Mouse (Mus musculus) liver, embryonic 14.5 days (tissue): ENCODE data around the gene Gm10282.

Source experiments
- CTCF ChIP-seq: IDR thresholded peaks from 2 replicates; pipeline ENCODE4 v1.5.1; 2016; ENCODE audit warnings: antibody characterized with exemption, low read depth, control low read depth
- EP300 ChIP-seq: IDR thresholded peaks from 2 replicates; pipeline ENCODE4 v1.6.1; 2016; ENCODE audit warnings: antibody characterized with exemption, low read depth

DNA sequence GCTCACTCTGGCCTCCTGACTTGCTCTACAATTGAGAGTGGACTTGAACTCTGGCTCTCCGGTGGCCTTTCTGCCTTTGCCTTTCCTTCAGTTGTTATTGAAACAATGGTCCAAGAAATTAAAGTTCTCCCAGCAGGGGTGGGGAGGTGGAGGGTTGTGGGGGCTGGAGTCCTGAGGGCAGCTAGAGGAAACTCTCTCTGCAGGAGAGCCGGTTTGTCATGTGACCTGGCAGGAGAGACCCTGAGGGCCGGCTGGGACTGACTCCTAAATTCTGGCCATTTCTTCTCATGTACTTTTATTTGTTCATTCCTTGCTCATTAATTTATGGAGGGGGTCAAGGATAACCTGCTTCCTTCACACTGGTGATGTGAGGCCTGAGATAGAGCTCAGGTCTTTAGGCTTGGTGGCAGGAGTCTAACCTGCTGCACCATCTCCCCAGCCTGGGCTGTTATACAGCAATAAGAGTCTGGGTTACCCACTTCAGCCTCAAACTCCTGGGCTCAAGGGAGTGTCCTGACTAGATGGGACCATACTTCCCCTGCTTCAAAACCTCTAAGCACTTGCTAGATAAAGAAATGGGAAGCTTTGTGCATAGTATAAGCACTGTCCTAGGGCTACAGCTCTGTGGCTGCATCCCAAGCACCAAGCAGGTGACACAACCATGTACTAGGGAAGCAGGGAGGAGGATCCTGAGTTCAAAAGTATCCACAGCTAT is 28.5 kb upstream of the Gm10282 start:
- no peak for TF ChIP-seq CTCF
- no peak for TF ChIP-seq EP300
